Mouse (Mus musculus): Measurements from ENCODE around the gene Gm20708. TPM values are rescaled to one million over a fixed set of nuclear protein-coding genes. Genes with fewer than 3 reads are reported as not detected.

Gm20708 gene
- 0.70 TPM in 1 of 2 replicates, not detected in the other for polyA plus RNA-seq (2016; fragmentation: Nextera tagmentation; extraction: Ambion mirVana)

GRCm38 (mm10) chr11:117809407-117810311 lies at the start of gene Gm20708, which contains the start of gene Syngr2:
Gene Gm20708 (plus strand): TSS chr11:117809668.
Gene Syngr2 (plus strand): TSS chr11:117809668.
- peak; percentile 68; the same call in 1 of the 2 replicates for ATAC-seq (ENCODE audit: low FRiP score, low read depth)
- peaks cover 9% of the 10 kb centered on the region; the same call in 1 of the 2 replicates for H3K27me3 ChIP-seq (replicated peaks)
- peaks cover 18% of the 10 kb centered on the region for H3K4me1 ChIP-seq
- peak within 1 kb of the TSS; percentile 66 for H3K4me3 ChIP-seq
- peak within 1 kb of the TSS; percentile 54 for H3K9ac ChIP-seq
- H3K27ac ChIP-seq = no peak within 1 kb of the TSS
- peaks cover 14% of the 10 kb centered on the region; the same call in 1 of the 2 replicates for H3K36me3 ChIP-seq
- H3K4me2 ChIP-seq (replicated peaks) = peak within 1 kb of the TSS; percentile 98
- H3K9me3 ChIP-seq = no peaks in the 10 kb centered on the region
- WGBS = under 1% methylated on average over 75 of the region's 75 CpGs

DNA sequence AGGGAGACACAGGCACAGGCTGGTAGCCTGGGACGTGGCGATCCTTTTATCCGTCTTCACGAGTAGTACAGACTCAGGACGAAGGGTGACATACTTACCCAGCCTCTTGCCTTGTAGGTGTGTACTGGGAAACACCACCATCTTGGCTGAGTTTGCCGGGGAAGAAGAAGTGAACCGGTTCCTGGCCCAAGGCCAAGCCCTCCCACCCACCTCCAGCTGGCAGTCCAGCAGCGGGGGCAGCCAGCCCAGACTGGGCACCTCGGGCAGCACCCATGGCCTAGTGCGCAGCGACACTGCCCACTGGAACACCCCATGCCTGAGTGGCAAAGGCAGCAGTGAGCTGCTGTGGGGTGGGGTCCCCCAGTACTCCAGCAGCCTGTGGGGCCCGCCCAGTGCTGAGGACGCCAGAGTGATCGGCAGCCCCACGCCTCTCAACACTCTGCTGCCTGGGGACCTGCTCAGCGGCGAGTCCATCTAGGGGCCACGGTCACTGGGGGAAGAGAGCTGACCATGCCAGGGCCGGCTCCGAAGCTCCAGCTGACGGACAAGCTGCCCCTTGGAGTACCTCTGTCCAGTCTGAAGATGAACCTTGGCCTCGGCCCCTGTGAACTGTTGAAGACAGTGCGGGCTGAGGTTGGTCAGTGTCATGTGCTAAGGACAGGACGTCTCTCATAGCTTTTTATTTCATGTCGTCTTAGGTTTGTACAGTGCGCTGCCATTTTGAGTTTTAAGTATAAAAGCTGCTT lies 48.9 kb upstream of the Gm20708 start:
- H3K9me3 ChIP-seq = no peaks in the 10 kb centered on the region
- H3K4me1 ChIP-seq = no peaks in the 10 kb centered on the region
- H3K9ac ChIP-seq = no peak overlapping the region
- no peak overlapping the region for H3K4me2 ChIP-seq (replicated peaks)
- WGBS = 95% methylated on average over 26 of the region's 26 CpGs
- H3K36me3 ChIP-seq = peaks cover 91% of the 10 kb centered on the region
- H3K4me3 ChIP-seq = no peak overlapping the region
- no peak for ATAC-seq (ENCODE audit: low FRiP score, low read depth)
- H3K27ac ChIP-seq = no peak overlapping the region
- no peaks in the 10 kb centered on the region for H3K27me3 ChIP-seq (replicated peaks)

- Histone ChIP-seq H3K4me2 (replicated peaks) (no peak overlapping the region), H3K27ac (no peak overlapping the region), H3K27me3 (replicated peaks) (no peaks in the 10 kb centered on the region), H3K4me1 (no peaks in the 10 kb centered on the region), H3K9ac (no peak overlapping the region), H3K36me3 (peaks cover 91% of the 10 kb centered on the region), H3K4me3 (no peak overlapping the region), H3K9me3 (no peaks in the 10 kb centered on the region)
- ATAC-seq (ENCODE audit: low FRiP score, low read depth) = no peak
- 93% methylated on average over 13 of the region's 13 CpGs for WGBS
These were observed 47.7 kb upstream of the Gm20708 start for GRCm38 (mm10) chr11:117761801-117762200.

- no peaks in the 10 kb centered on the region for H3K4me1 ChIP-seq
- H3K27ac ChIP-seq = no peak overlapping the region
- peaks cover 86% of the 10 kb centered on the region for H3K36me3 ChIP-seq
- 92% methylated on average over 12 of the region's 12 CpGs for WGBS
- H3K4me3 ChIP-seq = no peak overlapping the region
- no peaks in the 10 kb centered on the region for H3K27me3 ChIP-seq (replicated peaks)
- ATAC-seq (ENCODE audit: low FRiP score, low read depth) = no peak
- no peaks in the 10 kb centered on the region for H3K9me3 ChIP-seq
- H3K9ac ChIP-seq = no peak overlapping the region
- H3K4me2 ChIP-seq (replicated peaks) = no peak overlapping the region
These were observed 47.2 kb upstream of the Gm20708 start for GRCm38 (mm10) chr11:117762246-117762645.

DNA sequence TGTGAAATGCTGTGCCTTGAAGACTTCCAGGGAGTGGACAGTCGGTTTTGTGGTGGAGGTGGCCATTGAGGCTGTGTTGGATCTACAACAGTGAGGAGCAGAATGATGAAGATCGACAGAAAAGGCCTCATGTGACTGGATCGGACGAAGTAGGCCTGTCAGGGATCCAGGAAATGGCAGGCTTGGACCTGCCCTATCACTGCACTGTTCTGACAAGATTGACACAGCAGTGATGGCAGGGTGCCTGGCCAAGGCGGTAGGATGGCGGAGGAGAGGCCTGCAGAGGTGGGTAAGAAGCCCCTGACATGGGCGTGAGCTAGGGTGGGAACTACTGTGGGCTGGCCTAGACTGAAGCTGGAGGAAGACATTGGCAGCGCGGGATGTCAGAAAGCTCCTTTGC lies 45.1 kb upstream of the Gm20708 start:
- no peaks in the 10 kb centered on the region for H3K9me3 ChIP-seq
- H3K9ac ChIP-seq = no peak overlapping the region
- H3K27me3 ChIP-seq (replicated peaks) = no peaks in the 10 kb centered on the region
- no peak overlapping the region for H3K4me3 ChIP-seq
- H3K27ac ChIP-seq = no peak overlapping the region
- no peak overlapping the region for H3K4me2 ChIP-seq (replicated peaks)
- H3K4me1 ChIP-seq = peaks cover 7% of the 10 kb centered on the region
- 93% methylated on average over 9 of the region's 9 CpGs for WGBS
- H3K36me3 ChIP-seq = peaks cover 65% of the 10 kb centered on the region
- ATAC-seq (ENCODE audit: low FRiP score, low read depth) = no peak

- WGBS = 95% methylated on average over 5 of the region's 5 CpGs
- Histone ChIP-seq H3K36me3 (peaks cover 55% of the 10 kb centered on the region), H3K9ac (no peak overlapping the region)
These were observed 44.1 kb upstream of the Gm20708 start for GRCm38 (mm10) chr11:117765361-117765760.

DNA sequence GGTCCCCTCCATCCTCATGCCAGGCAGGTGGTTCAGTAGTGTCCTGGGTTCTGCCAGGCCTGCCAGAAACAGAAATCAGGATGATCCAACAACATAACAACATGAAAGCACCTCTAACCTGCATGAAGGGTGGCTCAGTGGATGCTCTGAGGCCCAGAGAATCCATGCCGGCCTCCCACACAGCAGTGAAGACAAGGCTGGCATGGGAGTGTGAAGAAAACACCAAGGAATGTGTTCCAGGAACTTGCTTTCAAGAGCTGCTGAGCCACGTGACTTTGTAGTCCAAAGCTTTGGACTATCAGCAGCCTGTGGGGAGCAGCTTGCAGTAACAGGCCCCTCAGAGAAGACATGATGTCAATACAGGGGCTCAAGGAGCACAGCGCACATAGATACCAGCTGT lies 43.2 kb upstream of the Gm20708 start:
- peaks cover 19% of the 10 kb centered on the region for H3K4me1 ChIP-seq
- 88% methylated on average over 3 of the region's 3 CpGs for WGBS

More at GRCm38 (mm10) chr11:117765361-117765760, 44.1 kb upstream of the Gm20708 start:
- ATAC-seq (ENCODE audit: low FRiP score, low read depth) = no peak
- H3K4me3 ChIP-seq = no peak overlapping the region
- no peaks in the 10 kb centered on the region for H3K27me3 ChIP-seq (replicated peaks)
- peaks cover 15% of the 10 kb centered on the region for H3K4me1 ChIP-seq
- no peak overlapping the region for H3K4me2 ChIP-seq (replicated peaks)
- no peak overlapping the region for H3K27ac ChIP-seq
- H3K9me3 ChIP-seq = no peaks in the 10 kb centered on the region

DNA sequence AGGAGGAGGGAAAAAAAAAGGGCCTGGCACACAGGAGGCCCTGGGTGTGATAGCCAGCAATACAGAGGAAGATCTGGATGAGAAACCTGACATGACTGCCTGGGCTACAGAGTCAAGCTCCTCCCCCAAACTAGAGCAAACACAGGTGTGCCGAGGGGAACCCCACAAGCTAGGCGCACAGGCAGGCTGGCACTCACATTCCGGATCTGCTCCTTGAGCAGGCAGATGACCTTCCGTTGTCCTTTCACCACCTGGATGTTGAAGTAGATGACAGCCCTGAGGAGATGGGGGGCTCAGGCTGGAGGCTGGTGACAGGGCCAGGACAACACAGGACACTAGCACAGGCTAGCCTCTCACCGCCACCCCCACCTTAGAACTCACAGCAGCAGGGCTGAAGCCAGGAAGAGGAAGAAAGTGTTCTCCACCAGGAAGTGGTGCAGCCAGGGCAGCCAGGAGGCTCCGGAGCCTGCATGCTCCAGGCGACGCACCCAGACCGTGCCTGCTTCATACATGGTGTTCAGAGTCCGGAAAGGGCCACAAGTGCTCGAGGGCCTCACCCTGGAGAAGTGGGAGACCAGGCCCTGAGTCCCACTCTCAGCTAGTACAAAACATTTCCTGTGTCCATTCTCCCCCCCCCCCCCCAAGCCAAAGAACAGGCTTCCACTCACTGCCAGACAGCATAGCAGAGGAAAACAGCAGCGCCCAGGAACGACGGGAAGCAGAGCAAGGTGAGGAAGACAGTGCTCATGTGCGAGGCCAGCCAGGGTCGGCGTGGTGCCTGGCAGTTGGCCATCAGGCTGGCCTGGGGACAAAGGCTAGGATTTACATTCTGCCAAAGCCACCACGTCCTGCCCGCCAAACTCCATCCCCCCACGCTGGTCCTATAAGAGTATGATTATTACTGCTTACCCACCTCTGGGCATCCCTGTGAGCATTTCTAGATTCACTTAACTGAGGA lies 40.5 kb upstream of the Gm20708 start:
- Histone ChIP-seq H3K4me1 (peaks cover 19% of the 10 kb centered on the region), H3K9me3 (no peaks in the 10 kb centered on the region), H3K9ac (no peak overlapping the region), H3K27me3 (replicated peaks) (no peaks in the 10 kb centered on the region), H3K27ac (no peak overlapping the region; the same call in 1 of the 2 replicates), H3K4me2 (replicated peaks) (no peak overlapping the region), H3K36me3 (peaks cover 31% of the 10 kb centered on the region), H3K4me3 (no peak overlapping the region)
- 82% methylated on average over 20 of the region's 20 CpGs for WGBS
- ATAC-seq (ENCODE audit: low FRiP score, low read depth) = no peak

More for the DNA sequence above, 43.2 kb upstream of the Gm20708 start:
- ATAC-seq (ENCODE audit: low FRiP score, low read depth) = no peak
- Histone ChIP-seq H3K9ac (no peak overlapping the region), H3K4me2 (replicated peaks) (no peak overlapping the region), H3K4me3 (no peak overlapping the region), H3K27me3 (replicated peaks) (no peaks in the 10 kb centered on the region), H3K9me3 (no peaks in the 10 kb centered on the region), H3K36me3 (peaks cover 46% of the 10 kb centered on the region), H3K27ac (no peak overlapping the region)

DNA sequence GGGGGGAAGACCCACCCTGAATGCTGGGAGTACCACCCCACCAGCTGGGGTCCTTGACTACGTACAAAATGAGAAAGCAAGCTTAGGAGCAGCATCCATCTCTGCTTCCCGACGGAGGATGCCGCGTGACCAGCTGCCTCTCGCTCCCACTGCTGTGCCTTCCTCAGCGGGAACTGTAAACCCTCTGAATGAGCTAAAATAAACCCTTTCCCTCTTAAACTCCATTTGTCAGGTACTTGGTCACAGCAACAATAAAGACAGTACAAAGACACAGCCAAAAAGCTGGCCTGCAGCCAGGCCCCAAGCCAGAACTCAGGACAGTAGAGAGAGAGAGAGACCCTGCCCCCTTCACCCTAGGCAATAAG lies 39.8 kb upstream of the Gm20708 start:
- no peak overlapping the region for H3K4me3 ChIP-seq
- ATAC-seq (ENCODE audit: low FRiP score, low read depth) = peak; percentile 54
- no peaks in the 10 kb centered on the region for H3K9me3 ChIP-seq
- H3K27me3 ChIP-seq (replicated peaks) = no peaks in the 10 kb centered on the region
- H3K4me2 ChIP-seq (replicated peaks) = no peak overlapping the region
- H3K36me3 ChIP-seq = peaks cover 24% of the 10 kb centered on the region
- H3K9ac ChIP-seq = no peak overlapping the region
- 68% methylated on average over 7 of the region's 7 CpGs for WGBS
- no peak overlapping the region; the same call in 1 of the 2 replicates for H3K27ac ChIP-seq
- H3K4me1 ChIP-seq = peaks cover 19% of the 10 kb centered on the region

DNA sequence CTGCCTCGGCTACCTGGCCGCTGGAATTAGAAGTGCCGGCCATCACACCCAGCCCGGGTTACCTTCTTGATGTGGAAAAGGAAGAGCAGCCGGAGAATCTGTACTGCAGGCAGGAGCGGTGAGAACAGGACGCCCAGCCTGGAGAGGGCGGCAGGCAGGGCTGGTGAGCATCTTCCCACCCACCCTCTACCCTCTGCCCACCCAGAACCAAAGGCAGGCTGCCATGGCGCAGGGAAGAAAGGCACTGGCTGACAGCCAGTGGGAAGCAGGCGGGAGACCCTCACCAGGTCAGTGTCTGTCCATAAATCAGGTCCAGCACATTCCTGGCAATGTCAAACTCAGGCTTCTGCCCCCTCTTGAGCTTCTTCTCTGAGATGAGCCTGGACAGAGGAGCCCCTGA lies 39.1 kb upstream of the Gm20708 start:
- H3K27ac ChIP-seq = peak overlapping the region; percentile 22; the same call in 1 of the 2 replicates
- no peak overlapping the region for H3K9ac ChIP-seq
- peaks cover 19% of the 10 kb centered on the region for H3K4me1 ChIP-seq
- H3K4me3 ChIP-seq = no peak overlapping the region
- 83% methylated on average over 10 of the region's 10 CpGs for WGBS
- H3K9me3 ChIP-seq = no peaks in the 10 kb centered on the region
- H3K36me3 ChIP-seq = peaks cover 17% of the 10 kb centered on the region
- H3K27me3 ChIP-seq (replicated peaks) = no peaks in the 10 kb centered on the region
- H3K4me2 ChIP-seq (replicated peaks) = no peak overlapping the region
- ATAC-seq (ENCODE audit: low FRiP score, low read depth) = peak; percentile 54; the same call in 1 of the 2 replicates

- Histone ChIP-seq H3K9me3 (no peaks in the 10 kb centered on the region), H3K27ac (no peak overlapping the region), H3K4me3 (no peak overlapping the region), H3K36me3 (0 out of 2 replicates have a peak, but pooled peaks cover 3% of the 10 kb centered on the region), H3K4me2 (replicated peaks) (no peak overlapping the region), H3K27me3 (replicated peaks) (no peaks in the 10 kb centered on the region), H3K4me1 (peaks cover 19% of the 10 kb centered on the region), H3K9ac (no peak overlapping the region)
- WGBS = 96% methylated on average over 7 of the region's 7 CpGs
- no peak for ATAC-seq (ENCODE audit: low FRiP score, low read depth)
These were observed 37.1 kb upstream of the Gm20708 start for GRCm38 (mm10) chr11:117772352-117772751.
